30 mouse cellular contexts compared by ENCODE assay signal in genomic region chr16:92321341-92321740, GRCm38 (mm10). TPM values are rescaled to one million over a fixed set of nuclear protein-coding genes. Genes with fewer than 3 reads are reported as not detected.
"Had no signal": no experiment of that assay in that cellular context is flagged by ENCODE, and none has a peak within 500 bp of the region (broad histone marks: within the 10 kb centered on the region; RNA-seq: fewer than 3 reads in every experiment).

Fam243 (minus strand) TSS chr16:92321441.

- H3K27me3 ChIP-seq: embryonic facial prominence, embryonic 12.5 days; embryonic facial prominence, embryonic 13.5 days; embryonic facial prominence, embryonic 15.5 days; forebrain, embryonic 12.5 days; forebrain, embryonic 13.5 days; forebrain, embryonic 15.5 days had no signal

- H3K4me1 ChIP-seq: embryonic facial prominence, embryonic 15.5 days; forebrain, embryonic 15.5 days had no signal

- H3K4me3 ChIP-seq: embryonic facial prominence, embryonic 10.5 days; embryonic facial prominence, embryonic 12.5 days; embryonic facial prominence, embryonic 13.5 days; embryonic facial prominence, embryonic 15.5 days; erythroblast, embryonic 14.5 days; forebrain, embryonic 10.5 days; forebrain, embryonic 12.5 days; forebrain, embryonic 13.5 days; forebrain, embryonic 15.5 days; gastrocnemius, adult 2 months; heart, adult 2 months had no signal

- H3K27ac ChIP-seq: embryonic facial prominence, embryonic 10.5 days; embryonic facial prominence, embryonic 12.5 days; embryonic facial prominence, embryonic 13.5 days; embryonic facial prominence, embryonic 15.5 days; forebrain, embryonic 10.5 days; forebrain, embryonic 12.5 days; forebrain, embryonic 13.5 days; forebrain, embryonic 15.5 days; gastrocnemius, adult 2 months; heart, adult 2 months had no signal

- DNase-seq: cerebellum, adult 8-10 months; cerebellum, adult 9-10 months; cerebellum, adult 9-11 months; cerebellum, postnatal 10 days; cerebellum, postnatal 14 days; cerebellum, postnatal 25 days; cerebellum, postnatal 36 days; embryo, embryonic 11 days; forebrain, postnatal 0 days; gastrocnemius, adult 2 months; gastrocnemius, postnatal 10 days; gastrocnemius, postnatal 14 days; gastrocnemius, postnatal 25 days; gastrocnemius, postnatal 36 days; heart, adult 11 months; heart, adult 18-20 months; heart, adult 2 months had no signal

- H3K36me3 ChIP-seq: embryonic facial prominence, embryonic 10.5 days; embryonic facial prominence, embryonic 12.5 days; forebrain, embryonic 10.5 days; forebrain, embryonic 12.5 days; forebrain, embryonic 15.5 days had no signal

RNA-seq across cellular contexts. Expression of gene Fam243, which starts in this region (rescaled TPM):
- polyA plus RNA-seq: cortical plate, adult 2 months; embryonic facial prominence, embryonic 10.5 days; embryonic facial prominence, embryonic 12.5 days; embryonic facial prominence, embryonic 13.5 days; embryonic facial prominence, embryonic 14.5 days; embryonic facial prominence, embryonic 15.5 days; erythroblast, embryonic 14.5 days; forebrain, embryonic 10.5 days; forebrain, embryonic 11.5 days; forebrain, embryonic 12.5 days; forebrain, embryonic 13.5 days; forebrain, postnatal 0 days; frontal cortex, adult 2 months had no signal
